Mouse (Mus musculus) ovary, adult 10 weeks (tissue): ENCODE results near the gene Slc25a35. TPM values are rescaled to one million over a fixed set of nuclear protein-coding genes. Genes with fewer than 3 reads are reported as not detected.

ENCODE experiments used
- polyA plus RNA-seq: library from polyadenylated mRNA; stranded (reverse); fragments of 350-450 nt; fragmentation: Illumina TruSeq; extraction: RNeasy Lipid Tissue Mini Kit (QIAGEN cat#74804); gene quantifications from one replicate; pipeline ENCODE4 v1.2.3, GENCODE M21; 2014

The Slc25a35 gene
- polyA plus RNA-seq, result 60.6 TPM

DNA sequence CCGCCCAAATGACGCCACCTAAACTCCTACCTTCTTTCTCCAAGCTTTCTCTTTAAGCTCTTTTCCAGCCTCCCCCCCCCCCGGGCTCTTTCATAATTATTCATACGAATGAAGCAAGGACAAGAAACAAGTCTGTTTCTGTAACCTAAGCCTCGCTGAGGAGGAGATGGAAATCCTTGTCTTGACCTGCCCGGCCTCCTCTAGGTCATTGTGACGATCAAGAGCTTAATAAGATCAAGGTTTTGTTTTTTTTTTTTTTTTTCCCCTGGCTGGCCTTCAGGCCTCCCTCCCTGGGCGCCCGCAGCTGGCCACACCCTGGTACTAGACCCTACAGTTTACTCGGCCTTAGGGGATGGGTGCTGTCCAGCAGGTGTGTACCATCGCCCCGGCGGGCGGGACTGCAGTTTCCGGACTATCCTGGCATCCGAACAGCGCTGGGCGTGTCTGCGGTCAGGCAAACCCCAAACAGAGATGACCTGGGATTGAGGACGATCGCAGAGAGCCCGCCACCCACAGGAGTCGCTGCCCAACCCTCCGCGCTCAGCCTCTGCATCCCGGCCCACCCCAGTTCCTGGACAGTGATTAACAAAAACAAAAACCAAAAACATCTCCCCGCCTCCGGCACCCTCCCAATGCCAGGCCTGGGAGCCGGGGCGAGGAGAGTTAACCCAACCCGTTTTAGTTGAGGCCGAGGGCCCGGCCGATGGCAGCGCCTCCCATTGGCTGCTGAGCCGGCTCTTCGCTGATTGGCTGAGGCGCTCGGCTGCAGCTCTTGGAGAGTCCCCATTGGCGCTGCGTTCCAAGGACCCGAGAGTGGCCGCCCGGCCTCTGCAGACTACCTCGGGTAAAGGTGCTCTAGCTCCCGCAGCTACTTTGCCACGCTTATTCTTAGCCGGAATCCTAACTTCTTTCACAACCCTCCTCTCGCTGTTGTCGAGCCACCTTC lies at the start of gene Slc25a35:
Gene Slc25a35 (plus strand): TSS at position 795 of the 946 bp plus-strand sequence.

DNA sequence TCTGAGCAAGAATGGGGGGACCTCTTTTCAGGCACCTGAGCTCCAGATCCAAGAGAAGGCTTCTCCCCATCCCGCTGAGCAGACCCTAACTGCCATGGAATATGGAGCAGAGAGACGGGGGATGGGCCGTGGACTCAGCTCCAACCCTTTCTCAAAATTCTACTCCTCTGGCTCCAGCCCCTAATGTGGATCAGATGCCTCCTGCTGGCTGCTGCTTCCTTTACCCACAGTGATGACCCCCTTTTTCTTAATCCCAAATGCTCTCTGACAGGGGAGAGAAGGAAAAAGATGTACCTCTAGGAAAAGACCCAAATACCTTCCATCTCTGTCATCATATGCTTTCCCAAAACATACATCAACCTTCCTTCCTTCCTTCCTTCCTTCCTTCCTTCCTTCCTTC lies 41.0 kb upstream of the Slc25a35 start, which contains the start of gene Odf4:
Gene Odf4 (minus strand): TSS at position 101 of the 400 bp plus-strand sequence.

GRCm38 (mm10) chr11:68957308-68957707 lies 10.6 kb upstream of the Slc25a35 start, which contains the start of gene Arhgef15:
TSS of gene Arhgef15 (minus strand) at chr11:68957480.

GRCm38 (mm10) chr11:68975085-68975484 lies 7.2 kb downstream of the Slc25a35 start, which contains the start of gene Rangrf:
TSS of gene Rangrf (minus strand) at chr11:68975185.

DNA sequence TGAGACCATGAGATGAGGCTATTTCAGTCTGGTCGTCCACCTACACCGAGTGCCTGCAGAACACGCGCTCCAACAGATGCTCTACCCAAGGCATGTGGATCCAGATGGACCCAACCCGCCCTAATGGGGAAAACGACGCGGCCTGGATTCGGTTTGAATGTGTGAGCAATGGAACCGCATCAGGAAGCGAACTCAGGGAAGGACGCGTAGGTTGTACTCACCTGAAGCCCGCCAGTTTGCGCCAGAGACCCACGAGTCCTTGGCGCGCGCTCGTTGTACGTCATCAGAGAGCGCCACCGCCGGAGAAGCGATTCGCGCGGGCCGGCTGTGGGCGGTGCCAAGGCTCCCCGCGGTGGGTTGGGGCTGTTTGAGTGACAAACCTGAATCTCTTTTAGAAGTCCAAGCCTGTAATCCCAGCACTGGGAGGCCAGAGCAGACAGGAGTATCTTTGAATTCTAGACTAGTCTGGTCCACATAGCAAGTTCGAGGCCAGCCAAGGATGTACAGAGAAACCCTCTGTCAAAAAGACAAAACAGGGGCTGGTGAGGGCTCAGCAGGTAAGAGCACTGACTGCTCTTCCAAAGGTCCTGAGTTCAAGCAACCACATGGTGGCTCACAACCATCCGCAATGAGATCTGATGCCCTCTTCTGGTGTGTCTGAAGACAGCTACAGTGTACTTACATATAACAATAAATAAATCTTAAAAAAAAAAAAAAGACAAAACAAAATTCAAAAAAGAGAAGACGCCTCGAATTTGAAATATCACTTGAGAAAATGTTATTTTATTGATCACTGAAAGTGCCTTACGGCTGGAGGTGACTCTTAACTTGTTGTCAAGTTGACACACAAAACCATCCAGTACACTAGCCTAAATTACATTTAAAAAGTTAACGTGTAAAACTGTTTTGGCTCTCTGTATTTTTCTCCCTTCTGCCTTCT lies 40.5 kb downstream of the Slc25a35 start, which contains the start of gene Pfas:
Gene Pfas (minus strand): TSS at position 279 of the 940 bp plus-strand sequence.

GRCm38 (mm10) chr11:69015644-69016441 lies 47.9 kb downstream of the Slc25a35 start, which contains the start of gene Ctc1:
TSS of gene Ctc1 (plus strand) at chr11:69015911.

Other genes starting within 250 kb of the Slc25a35 start
- 156 TPM for gene Ndel1, start 96.3 kb upstream of the Slc25a35 start, polyA plus RNA-seq
- not detected for gene Rnf222, start 79.6 kb upstream of the Slc25a35 start, polyA plus RNA-seq
- 218 TPM for gene Rpl26, start 66.5 kb upstream of the Slc25a35 start, polyA plus RNA-seq
- gene Odf4, start 41.0 kb upstream of the Slc25a35 start, polyA plus RNA-seq, result not detected
- gene Arhgef15, start 10.7 kb upstream of the Slc25a35 start, polyA plus RNA-seq, result 2.1 TPM
- gene Rangrf, start 7.1 kb downstream of the Slc25a35 start, polyA plus RNA-seq, result 5.8 TPM
- 12.1 TPM for gene Pfas, start 40.3 kb downstream of the Slc25a35 start, polyA plus RNA-seq
- 12.8 TPM for gene Ctc1, start 47.8 kb downstream of the Slc25a35 start, polyA plus RNA-seq
- gene Aurkb, start 77.5 kb downstream of the Slc25a35 start, polyA plus RNA-seq, result 9.7 TPM
- gene Borcs6, start 91.6 kb downstream of the Slc25a35 start, polyA plus RNA-seq, result 3.1 TPM
- gene Tmem107, start 102.7 kb downstream of the Slc25a35 start, polyA plus RNA-seq, result 6.7 TPM
- 63.5 TPM for gene Vamp2, start 120.4 kb downstream of the Slc25a35 start, polyA plus RNA-seq
- 0.29 TPM for gene Per1, start 127.1 kb downstream of the Slc25a35 start, polyA plus RNA-seq
- gene Hes7, start 152.3 kb downstream of the Slc25a35 start, polyA plus RNA-seq, result not detected
- gene 9130213A22Rik, start 154.5 kb downstream of the Slc25a35 start, polyA plus RNA-seq, result not detected
- not detected for gene Aloxe3, start 157.8 kb downstream of the Slc25a35 start, polyA plus RNA-seq
- gene Alox12b, start 188.9 kb downstream of the Slc25a35 start, polyA plus RNA-seq, result not detected
- not detected for gene Alox8, start 229.7 kb downstream of the Slc25a35 start, polyA plus RNA-seq